Mouse (Mus musculus) right cerebral cortex, adult 18-20 months (tissue): ENCODE results near the gene Adrm1.

ENCODE experiments used
- DNase-seq: peaks from one replicate; pipeline ENCODE4 v3.0.0; 2022; ENCODE audit warnings: mixed read lengths

Gene Adrm1

DNA sequence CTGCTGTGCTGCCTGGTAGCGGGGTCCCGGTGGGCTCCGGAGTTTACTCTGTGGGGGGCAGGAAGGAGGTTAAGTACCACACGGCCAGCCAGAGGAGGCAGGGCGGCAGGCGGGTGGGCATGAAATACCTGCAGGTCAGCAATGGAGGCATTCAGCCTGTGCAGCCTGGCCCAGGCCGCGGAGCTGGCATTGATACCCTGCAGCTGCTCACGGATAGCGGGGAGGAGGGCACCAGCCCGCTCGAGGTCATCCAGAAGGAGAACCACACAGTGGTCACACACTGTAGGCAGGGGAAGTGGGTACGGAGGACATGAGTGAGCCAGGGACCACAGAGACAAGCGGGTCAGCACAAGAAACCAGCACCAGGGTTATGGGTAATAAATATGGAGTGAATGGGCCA is 14.4 kb downstream of the Adrm1 start:
- DNase-seq = no peak

DNA sequence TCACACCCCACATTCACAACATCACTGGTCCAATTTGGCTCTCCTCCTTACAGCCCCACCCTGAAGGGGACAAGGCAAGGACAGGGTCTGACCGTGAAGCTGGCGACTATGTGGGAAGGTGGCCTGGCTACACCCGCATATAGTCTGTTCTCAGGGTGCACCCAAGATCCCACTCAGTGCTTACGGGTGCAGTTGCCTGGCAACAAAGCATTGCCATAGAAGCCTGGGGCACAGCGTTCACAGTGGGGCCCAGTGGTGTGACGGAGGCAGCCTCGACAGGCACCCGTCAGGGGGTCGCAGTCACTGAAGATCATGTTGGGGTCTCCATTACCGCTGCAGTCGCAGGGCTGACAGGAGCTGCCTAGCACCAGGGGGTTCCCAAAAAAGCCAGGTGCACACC is 16.1 kb downstream of the Adrm1 start:
- DNase-seq = no peak

DNA sequence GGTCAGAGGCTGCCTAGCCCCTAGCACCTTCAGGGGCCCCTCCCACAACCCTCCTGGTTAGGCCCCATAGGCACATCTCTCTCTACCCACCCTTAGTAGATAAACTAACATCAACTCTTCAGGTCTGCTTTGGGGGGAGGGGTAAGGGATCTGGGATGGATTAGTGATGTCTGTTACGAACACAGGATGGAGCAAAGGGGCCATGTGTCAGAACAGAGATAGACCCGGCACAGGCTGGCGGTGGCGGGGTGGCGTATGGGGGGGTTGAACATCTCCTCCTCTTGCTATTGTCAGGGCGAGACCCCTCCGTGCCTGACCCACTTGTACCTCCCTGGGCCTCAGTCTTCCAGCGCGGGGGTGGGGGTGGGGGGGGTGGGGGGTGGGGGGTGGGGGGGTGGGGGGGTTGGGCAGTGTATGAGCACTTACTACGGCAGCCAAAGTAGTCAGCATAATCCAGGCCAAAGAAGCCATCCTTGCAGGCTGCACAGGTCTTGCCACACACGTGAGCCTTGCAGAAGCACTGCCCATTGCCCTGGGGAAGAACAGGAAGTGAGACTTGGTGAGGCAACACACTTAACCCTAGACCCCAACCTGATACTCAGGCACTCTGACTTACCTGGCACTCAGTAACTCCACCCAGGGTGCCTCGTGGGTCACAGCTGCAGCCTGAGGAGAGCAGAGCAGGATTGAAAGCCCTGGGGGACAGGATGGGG is 25.5 kb downstream of the Adrm1 start:
- no peak for DNase-seq

DNA sequence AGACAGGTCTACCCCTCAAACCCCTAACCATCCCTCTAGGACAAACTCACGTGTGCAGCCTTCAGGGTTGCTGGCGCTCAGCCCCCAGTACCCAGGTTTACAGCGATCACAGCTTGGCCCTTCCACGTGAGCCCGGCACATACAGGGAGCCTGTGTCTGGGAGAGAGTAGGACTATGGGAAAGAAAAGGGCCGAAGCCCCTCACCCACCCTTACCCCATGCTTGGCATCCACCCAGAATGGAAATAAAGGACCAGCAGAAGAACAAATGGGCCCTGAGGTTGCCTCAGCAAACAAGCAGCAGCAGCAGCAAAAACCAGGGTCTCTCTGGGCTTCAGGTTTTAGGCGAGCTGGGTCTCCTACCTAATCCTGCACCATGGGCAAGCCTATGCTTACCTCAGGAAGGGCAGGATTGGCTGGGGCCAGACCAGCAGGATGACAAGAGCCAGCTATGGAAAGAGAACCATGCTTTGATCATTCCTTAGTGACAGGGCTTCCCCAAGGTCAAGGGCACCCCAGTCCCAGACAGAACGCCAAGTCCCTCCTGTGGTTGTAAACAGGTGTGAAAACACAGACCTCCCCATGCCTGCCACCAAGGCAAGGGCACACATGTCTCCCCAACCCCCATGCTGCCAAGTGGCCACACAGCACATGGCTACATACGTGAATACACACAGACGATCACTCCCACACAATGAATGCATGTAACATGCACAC is 26.2 kb downstream of the Adrm1 start:
- DNase-seq = no peak

DNA sequence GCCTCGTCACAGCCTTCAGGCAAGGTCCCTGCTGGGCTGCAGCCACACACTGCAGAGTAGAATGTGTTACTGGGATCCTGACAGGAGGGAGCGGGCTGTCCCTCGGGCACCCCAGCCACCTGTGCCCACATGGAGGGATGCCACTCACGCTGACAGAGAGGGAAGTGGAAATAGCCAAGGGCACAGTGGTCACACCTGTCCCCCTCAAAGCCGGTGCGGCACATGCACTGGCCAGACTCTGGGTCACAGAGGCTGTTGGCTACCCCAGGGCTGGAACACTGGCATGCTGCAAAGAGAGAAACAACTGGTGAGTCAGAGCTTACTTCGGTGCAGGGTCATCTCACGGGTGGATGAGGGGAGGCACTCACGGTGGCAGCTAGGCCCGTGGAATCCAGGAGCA is 27.5 kb downstream of the Adrm1 start:
- DNase-seq = no peak

DNA sequence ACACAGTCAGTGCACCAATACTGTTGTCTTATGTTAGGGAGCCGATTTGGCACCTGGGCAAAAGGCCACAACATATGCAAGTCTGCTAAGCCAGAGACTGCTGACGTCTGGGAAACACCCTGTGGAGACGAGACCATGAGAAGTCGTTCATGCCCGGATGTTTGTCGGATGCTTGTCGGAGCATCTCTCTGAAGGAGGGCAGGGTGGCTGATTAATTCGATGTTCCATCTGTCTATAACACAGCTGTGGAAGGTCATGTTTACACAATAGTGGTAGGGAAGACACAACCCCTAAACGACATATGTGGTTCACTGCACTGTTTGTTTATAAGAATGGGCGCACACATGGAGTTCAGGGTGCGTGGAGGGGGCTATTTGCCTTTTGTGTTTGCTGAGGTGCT is 29.4 kb downstream of the Adrm1 start:
- no peak for DNase-seq

DNA sequence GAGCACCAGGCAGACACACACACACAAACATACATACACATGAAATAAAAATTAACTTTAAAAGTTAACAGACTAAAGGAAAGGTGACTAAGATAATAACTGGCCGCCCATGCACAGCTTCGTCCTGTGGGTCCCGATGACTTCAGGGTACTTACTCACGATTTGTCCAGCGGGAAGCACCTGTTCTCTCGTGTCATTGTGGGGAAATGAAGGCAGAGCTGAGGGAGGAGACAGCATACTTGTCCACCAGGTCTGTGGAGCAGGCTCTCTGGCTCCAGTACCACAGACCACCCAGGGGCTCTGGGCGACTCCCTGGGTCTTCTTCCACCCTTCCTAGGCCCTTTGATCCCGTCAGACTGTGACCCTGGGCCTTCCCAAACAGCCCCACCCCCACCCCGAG is 30.0 kb downstream of the Adrm1 start:
- DNase-seq = no peak

DNA sequence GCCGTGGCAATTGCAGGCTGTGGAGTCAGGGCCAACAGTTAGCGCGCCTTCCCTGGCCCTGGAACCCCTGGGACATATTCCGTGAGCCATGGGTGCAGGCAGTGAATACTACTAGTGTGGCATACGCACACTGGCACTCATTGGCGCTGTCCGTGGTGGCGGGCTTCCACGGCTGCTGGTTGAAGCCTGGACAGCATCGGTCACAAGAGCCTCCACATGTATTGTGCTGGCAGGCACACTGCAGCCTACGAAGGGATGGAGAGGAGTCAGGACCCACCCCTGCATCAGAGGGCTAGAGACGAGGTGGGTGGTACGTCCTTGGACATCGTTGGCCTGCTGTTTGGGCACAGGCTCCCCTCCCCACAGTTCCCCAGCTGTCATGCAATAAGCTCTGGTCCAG is 31.0 kb downstream of the Adrm1 start:
- no peak for DNase-seq

DNA sequence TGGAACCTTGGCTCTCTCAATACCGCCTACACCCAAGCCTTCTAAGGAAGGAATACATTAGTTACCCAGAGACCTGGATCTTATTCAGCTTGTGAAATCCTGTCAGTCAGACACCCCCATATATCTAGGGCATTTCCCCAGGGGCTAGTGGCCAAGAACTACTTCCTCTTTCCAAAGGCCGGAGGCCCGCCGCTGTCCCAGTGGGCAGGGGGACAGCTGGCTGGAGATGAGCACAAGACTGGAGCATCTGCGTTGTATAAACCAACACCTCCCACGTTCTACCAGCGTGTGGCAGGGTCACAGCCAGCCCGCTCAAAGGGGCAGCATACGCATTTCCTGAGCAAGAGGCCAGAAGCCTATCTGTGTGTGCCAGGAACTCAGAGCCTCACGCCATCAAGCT is 31.5 kb downstream of the Adrm1 start:
- DNase-seq = no peak

DNA sequence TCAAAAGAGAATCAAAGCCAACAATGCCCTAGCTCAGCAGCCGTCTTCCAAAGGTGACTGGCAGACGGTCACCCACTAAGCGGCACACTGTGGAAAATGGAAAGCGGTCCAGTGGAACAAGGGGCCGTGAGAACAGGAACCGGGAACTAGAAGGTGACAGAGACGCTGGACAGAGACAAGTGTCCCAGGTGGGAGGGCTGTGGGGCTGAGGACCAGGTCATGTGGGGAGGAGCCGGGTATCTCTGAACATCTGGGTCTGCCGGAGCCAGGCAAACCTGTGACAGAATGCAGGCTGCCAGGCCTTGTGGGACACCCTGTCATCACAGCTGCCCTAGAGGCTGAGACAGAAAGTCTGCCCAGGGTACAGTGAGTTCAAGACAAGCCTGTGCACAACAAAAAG is 33.2 kb downstream of the Adrm1 start:
- no peak for DNase-seq

DNA sequence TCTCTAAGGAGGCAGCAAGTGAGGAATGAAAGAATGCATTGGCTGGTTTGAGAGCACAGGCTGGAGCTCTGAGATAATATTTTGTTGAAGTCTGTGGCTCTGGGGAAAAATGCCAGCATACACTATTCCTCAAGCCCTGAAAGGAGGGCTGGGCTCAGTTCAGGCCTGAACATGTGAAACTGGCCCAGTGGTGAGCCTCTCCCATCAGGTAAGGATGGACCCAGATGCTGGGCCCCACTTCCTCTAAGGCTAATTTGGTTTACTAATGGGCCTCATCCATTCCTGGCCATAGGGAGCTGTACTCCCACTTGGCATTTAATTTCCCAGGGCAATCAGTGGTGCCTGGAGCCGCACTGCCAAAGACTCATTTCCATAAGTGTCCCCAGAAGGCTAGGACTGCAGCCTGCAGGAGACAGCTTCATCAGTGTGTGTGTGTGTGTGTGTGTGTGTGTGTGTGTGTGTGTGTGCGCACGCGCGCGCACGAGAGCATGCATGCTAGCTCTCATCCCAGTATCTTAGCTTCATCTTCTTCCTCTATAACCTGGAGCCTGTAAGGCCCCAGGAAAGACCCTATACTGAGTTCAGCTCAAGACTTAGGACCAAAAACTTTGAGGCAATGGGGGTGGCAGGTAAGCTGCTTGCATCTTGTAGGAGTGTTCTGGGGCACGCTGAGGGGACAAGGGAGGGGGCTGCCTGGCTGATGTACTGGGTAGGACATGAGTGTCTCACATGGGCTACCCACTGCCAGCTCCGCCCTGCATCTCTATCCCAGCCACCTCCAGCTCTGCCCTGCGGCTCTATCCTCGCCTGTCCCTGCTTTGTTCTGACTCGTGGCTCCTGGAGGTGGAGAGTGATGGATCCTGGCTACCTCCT is 34.0 kb downstream of the Adrm1 start:
- DNase-seq = no peak

DNA sequence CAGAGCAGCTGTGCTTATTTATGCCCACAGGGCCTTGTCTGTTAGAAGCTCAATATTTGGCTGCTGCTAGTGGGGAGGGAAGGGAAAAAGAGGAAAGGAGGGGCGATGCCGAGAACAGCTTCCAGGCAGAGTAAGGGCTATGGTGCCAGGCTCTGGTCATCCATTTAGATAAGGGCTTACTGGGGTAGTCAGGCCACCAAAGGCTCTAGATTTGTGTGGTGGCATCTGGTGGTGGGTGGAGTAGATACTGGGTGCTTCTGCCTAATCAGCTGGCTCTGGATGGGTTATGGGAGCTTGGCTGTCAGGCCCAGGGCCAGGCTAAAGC is 34.6 kb downstream of the Adrm1 start:
- DNase-seq = no peak

DNA sequence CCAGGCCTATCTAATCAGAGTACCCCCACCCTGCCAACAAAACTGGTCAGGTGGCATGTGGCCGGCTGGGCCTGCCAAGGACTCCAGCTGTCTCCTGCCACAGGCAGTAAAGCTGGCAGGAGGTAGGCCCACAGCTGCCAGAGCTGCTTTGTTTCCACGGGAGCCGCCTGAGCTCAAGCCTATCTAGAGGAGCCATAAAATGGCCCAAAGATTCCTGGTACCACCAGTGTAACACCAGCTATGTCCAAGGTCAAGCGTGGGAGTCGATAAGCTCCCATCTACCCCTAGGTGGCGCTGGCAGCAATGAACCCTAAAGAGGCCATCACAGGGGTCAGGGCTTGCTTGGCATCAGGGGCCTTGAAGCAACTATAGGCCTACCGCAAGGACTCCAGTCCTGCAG is 36.6 kb downstream of the Adrm1 start:
- no peak for DNase-seq

DNA sequence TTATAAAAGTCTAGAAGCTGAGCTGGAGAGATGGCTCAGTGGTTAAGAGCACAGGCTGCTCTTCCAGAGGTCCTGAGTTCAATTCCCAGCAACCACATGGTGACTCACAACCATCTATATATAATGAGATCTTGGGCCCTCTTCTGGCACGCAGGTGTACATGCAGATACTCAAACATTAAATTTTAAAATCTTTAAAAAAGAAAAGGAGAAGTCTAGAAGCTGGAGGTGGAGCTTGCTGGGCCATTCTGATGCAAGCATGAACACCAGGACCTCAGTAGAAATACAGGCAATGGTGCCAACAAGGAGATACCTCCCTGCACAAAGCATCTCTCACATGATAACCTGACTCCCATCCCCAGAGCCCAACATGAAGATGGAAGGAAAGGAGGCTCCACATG is 37.7 kb downstream of the Adrm1 start:
- no peak for DNase-seq

DNA sequence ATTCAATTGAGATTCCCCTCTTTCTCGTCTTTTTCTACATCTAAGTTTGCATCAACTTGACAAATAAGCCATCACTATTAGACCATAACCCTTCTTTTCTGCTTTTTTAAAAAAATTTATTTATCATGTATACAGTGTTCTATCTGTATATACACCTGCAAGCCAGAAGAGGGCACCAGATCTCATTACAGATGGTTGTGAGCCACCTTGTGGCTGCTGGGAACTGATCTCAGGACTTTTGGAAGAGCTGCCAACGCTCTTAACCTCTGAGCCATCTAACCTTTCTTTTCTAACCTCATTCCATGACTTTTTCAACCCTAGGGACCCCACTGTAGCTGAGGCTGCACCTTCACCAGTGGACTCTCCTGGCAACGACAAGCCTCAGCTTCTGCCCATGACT is 41.0 kb downstream of the Adrm1 start:
- no peak for DNase-seq

DNA sequence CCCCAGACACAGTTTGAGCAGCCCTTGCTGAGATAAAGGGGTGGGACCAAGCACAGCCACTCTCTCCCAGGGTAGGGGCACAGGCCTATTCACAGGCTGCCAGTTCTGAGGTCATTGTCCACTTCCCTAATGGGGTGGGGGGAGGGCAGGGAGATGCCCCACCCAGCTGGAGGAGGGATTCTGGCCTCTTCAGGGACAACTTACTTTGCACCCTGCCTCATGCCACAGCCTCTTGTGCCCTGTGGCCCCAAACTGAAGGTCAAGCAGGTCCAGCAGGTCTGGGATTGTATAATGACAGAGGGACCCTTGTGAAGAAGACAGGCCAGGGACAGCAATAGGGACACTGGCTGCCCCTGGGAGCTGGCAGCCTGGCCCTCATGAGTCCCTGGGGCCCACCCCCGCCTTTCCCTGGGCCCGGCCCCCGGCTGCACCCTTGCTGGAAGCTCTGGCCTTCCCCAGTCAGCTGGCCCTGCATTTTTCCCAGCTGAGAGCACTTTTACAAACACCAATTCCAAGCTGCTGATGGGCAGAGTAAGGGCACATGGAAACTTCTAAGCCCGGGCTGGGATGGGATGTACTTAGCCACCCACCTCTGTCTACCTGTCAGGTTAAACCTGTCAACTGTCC is 43.2 kb downstream of the Adrm1 start:
- no peak for DNase-seq

DNA sequence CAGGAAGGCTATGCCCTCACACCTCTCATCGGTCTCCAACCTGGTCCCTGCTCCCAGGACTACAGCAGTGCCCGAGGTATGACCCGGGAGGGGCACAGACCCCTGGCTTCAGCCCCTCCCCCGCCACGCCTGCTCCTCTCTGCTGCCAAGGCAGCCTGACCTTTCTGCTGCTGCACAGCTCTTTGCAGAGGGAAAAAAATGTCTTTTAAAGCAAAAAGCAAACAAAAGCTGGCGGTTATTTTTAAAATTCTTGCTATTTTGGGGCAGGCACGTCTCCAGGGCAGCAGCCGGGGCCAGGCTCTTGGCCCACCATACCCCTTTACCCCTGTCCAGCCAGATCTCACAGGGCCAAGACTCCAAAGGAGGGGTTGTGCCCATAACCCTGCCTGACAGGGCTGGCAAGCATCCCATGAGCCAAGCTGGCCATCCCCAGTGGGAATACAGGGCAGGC is 43.8 kb downstream of the Adrm1 start:
- DNase-seq = no peak

DNA sequence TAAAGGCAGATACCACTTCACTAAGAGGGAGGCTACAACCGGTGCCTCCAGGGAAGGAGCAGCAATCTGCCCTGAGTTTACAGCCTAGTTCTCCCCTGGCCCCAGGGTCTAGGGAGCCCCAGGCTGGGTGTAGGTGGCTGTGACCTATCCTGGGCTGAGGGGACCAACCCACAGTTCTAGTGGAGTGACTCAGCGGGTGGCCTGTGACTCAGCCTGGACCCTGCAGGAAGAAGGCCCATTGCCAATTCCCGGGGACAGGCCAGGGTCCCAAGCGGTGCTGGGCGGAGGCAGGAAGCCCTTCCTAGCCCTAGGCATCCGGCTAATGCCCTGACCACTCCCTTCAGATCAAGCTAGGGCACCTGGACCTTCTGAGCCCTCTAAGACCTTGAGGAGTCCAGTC is 44.7 kb downstream of the Adrm1 start:
- no peak for DNase-seq

DNA sequence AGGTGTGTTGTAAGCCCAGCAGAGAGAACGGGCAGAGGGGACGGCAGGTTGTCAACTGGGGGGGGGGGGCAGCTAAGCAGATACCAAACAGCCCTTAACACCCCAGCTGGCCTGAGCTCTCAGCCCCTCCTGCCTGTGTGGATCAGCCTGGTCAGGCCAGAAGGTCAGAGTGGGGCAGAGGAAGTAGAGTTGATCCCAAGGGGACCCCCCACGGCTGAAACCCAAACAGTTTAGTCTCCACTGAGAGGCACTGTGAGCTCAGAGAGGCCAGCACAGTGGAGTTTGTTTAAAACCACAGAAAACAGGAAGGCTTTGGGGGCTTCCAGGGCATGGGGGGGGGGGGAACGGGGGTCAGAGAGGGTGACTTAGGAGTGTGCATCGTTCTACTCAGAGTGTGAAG is 45.6 kb downstream of the Adrm1 start:
- no peak for DNase-seq

DNA sequence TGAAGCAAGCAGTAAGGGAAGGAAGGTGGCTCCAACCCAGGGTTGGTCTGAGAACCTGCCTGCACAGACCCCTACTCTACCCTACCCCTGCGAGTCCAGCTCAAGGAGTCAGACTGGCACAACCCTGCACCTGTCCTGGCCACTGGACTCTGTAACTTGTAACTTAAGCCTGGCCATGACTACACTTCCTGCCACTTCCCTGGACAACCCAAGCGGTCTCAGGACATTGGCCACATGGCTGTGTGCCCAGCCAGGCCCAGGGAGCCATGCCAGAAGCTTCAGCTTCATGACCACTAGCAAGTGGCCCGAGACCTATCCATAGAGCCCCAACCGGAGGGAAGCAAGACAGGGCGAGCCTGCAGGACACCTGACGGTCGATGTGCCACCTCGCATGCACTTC is 46.3 kb downstream of the Adrm1 start:
- DNase-seq = peak; percentile 37

DNA sequence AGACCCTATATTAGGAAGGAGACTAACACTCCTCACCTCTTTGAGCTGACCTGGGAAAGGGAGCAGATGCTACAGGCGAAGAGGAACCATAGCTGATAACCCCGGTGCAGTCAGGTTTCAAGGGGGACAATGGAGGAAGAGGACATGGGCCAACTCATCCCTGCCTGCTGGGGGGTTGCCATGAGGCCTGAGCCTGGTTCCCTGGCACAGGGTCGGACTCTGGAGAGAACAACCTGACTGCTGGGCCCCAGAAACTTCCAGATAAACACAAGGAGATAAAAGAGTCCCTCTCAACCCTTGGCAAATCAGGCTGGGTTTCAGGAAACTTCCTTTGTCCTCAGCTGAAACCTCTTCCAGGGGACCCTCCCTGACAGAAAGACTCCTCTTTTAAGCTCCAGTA is 47.0 kb downstream of the Adrm1 start:
- no peak for DNase-seq

DNA sequence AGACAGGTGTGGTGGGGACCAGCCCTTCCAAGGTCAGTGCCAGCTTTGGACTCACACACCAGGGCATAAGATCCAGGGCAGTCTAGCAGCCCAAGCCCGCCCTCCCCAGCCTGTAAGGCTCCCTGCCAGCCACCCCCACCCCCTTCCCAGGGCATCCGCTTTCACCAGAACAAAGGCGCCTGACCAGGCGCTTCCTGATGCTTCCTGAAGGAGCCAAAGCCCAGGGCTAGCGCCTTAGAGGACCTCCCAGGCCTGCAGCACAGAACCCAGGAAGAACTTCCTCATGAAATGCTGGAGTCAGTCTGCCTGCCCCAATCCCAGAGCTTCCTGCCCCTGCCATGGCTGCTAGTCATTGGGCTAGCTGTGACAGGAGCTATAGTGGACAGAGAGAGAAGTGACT is 47.4 kb downstream of the Adrm1 start:
- no peak for DNase-seq

DNA sequence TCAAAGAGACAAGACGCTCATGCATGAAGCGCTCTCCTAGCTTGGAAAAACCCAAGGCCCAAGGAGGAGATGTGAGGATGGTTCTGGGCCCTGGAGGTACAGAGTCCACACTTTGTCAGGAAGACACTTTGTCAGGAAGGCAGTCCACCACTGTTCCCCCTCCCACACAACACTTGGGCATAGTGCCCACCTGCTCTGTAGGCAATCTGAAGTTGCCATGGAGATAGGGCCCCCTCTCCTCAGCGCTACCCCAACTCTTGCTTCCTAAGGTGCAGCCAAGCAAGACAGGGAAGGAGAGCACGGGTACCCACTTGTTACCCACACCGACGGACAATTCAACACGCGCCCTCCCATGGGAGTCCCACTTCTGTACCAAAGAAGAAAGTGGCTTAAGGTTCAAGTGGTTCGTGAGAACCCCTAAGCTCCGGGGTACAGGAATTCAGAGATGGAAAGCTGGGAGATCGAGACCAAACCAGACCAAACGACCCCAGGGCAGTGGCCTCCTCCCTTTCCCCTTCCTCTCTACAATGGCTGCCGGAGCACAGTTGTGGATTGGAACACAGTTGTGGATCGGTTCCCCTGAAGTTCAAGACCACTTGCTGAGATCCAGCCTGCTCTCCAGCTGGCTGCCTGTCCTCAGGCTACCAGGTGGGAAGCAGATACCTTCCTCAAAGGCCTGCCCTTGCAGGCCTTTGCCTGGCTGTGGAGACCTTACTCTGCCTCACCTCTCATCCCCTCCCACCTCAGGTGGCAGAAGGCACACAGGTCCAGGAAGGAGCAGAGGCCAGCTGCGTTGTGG is 48.1 kb downstream of the Adrm1 start:
- no peak for DNase-seq
